Mouse (Mus musculus) E14TG2a.4 (cell line): ENCODE data around the gene Lactbl1.

Experiments
- CTCF ChIP-seq: conservative IDR thresholded peaks from 2 replicates; pipeline ENCODE4 v1.5.1; 2014; ENCODE audit warnings: low read length
- NANOG ChIP-seq: IDR thresholded peaks from 2 replicates; pipeline ENCODE4 v1.6.1; 2014; ENCODE audit warnings: borderline replicate concordance, low read length, mixed read lengths

GRCm38 (mm10) chr4:136672335-136673090, 50.1 kb downstream of the Lactbl1 start:
- TF ChIP-seq CTCF: no peak
- TF ChIP-seq NANOG: no peak
